Mouse (Mus musculus): Measurements from ENCODE around the gene Gls2. TPM values are rescaled to one million over a fixed set of nuclear protein-coding genes. Genes with fewer than 3 reads are reported as not detected.
A peak's percentile ranks its signal among the peaks of the same experiment; 100 is the strongest.
"Not testable (repeated sequence)": the region's sequence is repeated elsewhere in the genome, so short reads cannot be mapped to it uniquely, and the experiment has no call there.

Gene Gls2
- total RNA-seq, 2 experiments from 2014 or later: 0.43 TPM

- DNase-seq (ENCODE audit: low spot score): no peak
These were observed 1.1 kb upstream of the Gls2 start for GRCm38 (mm10) chr10:128193113-128193512.

- DNase-seq (ENCODE audit: low spot score): no peak
These were observed 549 bp downstream of the Gls2 start for GRCm38 (mm10) chr10:128194551-128195461.

- no peak for DNase-seq (ENCODE audit: low spot score)
These were observed 7.6 kb downstream of the Gls2 start for GRCm38 (mm10) chr10:128201856-128202255.

- no peak for DNase-seq (ENCODE audit: low spot score)
These were observed 10.7 kb downstream of the Gls2 start for GRCm38 (mm10) chr10:128204941-128205340.

- DNase-seq (ENCODE audit: low spot score): no peak
These were observed 14.1 kb downstream of the Gls2 start for GRCm38 (mm10) chr10:128208326-128208725.

GRCm38 (mm10) chr10:128209311-128210009, 15.2 kb downstream of the Gls2 start:
- DNase-seq (ENCODE audit: low spot score): no peak

GRCm38 (mm10) chr10:128210131-128210530, 15.9 kb downstream of the Gls2 start:
- DNase-seq (ENCODE audit: low spot score): no peak

GRCm38 (mm10) chr10:128210954-128211353, 16.7 kb downstream of the Gls2 start:
- peak; percentile 10 for DNase-seq (ENCODE audit: low spot score)

- DNase-seq (ENCODE audit: low spot score): peak; percentile 92
These were observed 17.3 kb downstream of the Gls2 start, which contains the start of gene Spryd4 for GRCm38 (mm10) chr10:128211390-128212108. Gene Spryd4 (minus strand): TSS chr10:128211807.

GRCm38 (mm10) chr10:128212148-128212547, 17.9 kb downstream of the Gls2 start:
- DNase-seq (ENCODE audit: low spot score): no peak

GRCm38 (mm10) chr10:128212871-128213323, 18.6 kb downstream of the Gls2 start:
- DNase-seq (ENCODE audit: low spot score): peak; percentile 56

- DNase-seq (ENCODE audit: low spot score): not testable (repeated sequence)
These were observed 19.9 kb downstream of the Gls2 start for GRCm38 (mm10) chr10:128214112-128214511.

- no peak for DNase-seq (ENCODE audit: low spot score)
These were observed 20.7 kb downstream of the Gls2 start for GRCm38 (mm10) chr10:128214981-128215380.

GRCm38 (mm10) chr10:128218387-128219117, 24.3 kb downstream of the Gls2 start:
- DNase-seq (ENCODE audit: low spot score): no peak

GRCm38 (mm10) chr10:128221533-128222286, 27.5 kb downstream of the Gls2 start:
- no peak for DNase-seq (ENCODE audit: low spot score)

GRCm38 (mm10) chr10:128225064-128225463, 30.8 kb downstream of the Gls2 start:
- DNase-seq (ENCODE audit: low spot score): no peak

- no peak for DNase-seq (ENCODE audit: low spot score)
These were observed 31.3 kb downstream of the Gls2 start, which contains the start of gene Mip for GRCm38 (mm10) chr10:128225538-128225937. Gene Mip (plus strand): TSS chr10:128225838.

- DNase-seq (ENCODE audit: low spot score): no peak
These were observed 33.3 kb downstream of the Gls2 start for GRCm38 (mm10) chr10:128227592-128227991.

GRCm38 (mm10) chr10:128228009-128228408, 33.8 kb downstream of the Gls2 start:
- DNase-seq (ENCODE audit: low spot score): no peak

- DNase-seq (ENCODE audit: low spot score): no peak
These were observed 36.3 kb downstream of the Gls2 start for GRCm38 (mm10) chr10:128230582-128230981.

All from gastrocnemius, adult 18-20 months (tissue).